Mouse (Mus musculus) limb, embryonic 12.5 days (tissue): ENCODE results near the gene Gm13278. TPM values are rescaled to one million over a fixed set of nuclear protein-coding genes. Genes with fewer than 3 reads are reported as not detected.
"Not testable (repeated sequence)": the region's sequence is repeated elsewhere in the genome, so short reads cannot be mapped to it uniquely, and the experiment has no call there.

Experiments used
- ATAC-seq: fragments of 200-750 bp; cut with Nextera tagmentation; 2 replicates; pipeline ENCODE4 v1.8.0; 2017; ENCODE audit warnings: low read depth, moderate TSS enrichment; ENCODE audit not compliant: insufficient number of reproducible peaks, insufficient read depth, low FRiP score, low TSS enrichment
- H3K27ac ChIP-seq: fragments of 300-500 bp; sonication (generic); 2 replicates; pipeline ENCODE4 v1.5.1; 2016; ENCODE audit warnings: mild to moderate bottlenecking, moderate library complexity
- H3K27me3 ChIP-seq: fragments of 300-500 bp; sonication (generic); 2 replicates; pipeline ENCODE4 v1.6.1; 2016; ENCODE audit warnings: mild to moderate bottlenecking, moderate library complexity
- H3K36me3 ChIP-seq: fragments of 300-500 bp; sonication (generic); 2 replicates; pipeline ENCODE4 v1.6.1; 2016; ENCODE audit warnings: mild to moderate bottlenecking, moderate library complexity
- H3K4me1 ChIP-seq: fragments of 300-500 bp; sonication (generic); replicated peaks from 2 replicates; pipeline ENCODE4 v1.6.1; 2016
- H3K4me2 ChIP-seq: fragments of 300-500 bp; sonication (generic); 2 replicates; pipeline ENCODE4 v1.6.1; 2016; ENCODE audit warnings: mild to moderate bottlenecking, moderate library complexity
- H3K4me3 ChIP-seq: fragments of 300-500 bp; sonication (generic); replicated peaks from 2 replicates; pipeline ENCODE4 v1.5.1; 2016; ENCODE audit warnings: mild to moderate bottlenecking
- H3K9ac ChIP-seq: fragments of 300-500 bp; sonication (generic); replicated peaks from 2 replicates; pipeline ENCODE4 v1.6.1; 2016; ENCODE audit warnings: mild to moderate bottlenecking, moderate library complexity
- H3K9me3 ChIP-seq: fragments of 300-500 bp; sonication (generic); 2 replicates; pipeline ENCODE4 v1.6.1; 2016; ENCODE audit warnings: mild to moderate bottlenecking, moderate library complexity
- WGBS: fragments of 180-500 bp; shearing (Covaris S2); methylation state at CpG from one replicate; pipeline ENCODE4 v1.1.7; 2016; 5-methylcytosine and 5-hydroxymethylcytosine counted together
- polyA plus RNA-seq: library from polyadenylated mRNA; unstranded; fragments of >200 nt; fragmentation: Nextera tagmentation; extraction: Ambion mirVana; gene quantifications from 2 replicates; pipeline ENCODE4 v1.2.1, GENCODE M21; 2016

Gm13278 gene
- polyA plus RNA-seq, 1 experiment from 2014 or later: not detected

DNA sequence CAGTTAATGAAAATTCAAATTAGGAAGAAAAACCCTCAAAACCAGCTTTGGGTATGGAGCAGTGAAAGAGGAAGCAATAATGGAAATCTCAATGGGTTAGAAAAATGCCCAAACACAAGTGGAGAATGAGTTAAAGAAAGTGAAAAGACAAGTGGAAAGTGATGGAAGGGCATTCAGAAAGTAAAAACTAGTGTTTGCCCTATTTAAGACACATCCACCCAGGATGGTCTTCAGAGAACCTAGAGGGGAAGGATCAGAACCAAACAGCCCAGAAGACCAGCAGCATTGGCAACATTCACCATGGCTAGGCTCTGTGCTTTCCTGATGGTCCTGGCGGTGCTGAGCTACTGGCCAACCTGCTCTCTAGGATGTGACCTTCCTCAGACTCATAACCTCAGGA is 43.9 kb downstream of the Gm13278 start, which contains the start of gene Ifna5:
Ifna5 (plus strand) TSS at position 301 of the 400 bp plus-strand sequence.
- not testable (repeated sequence) for H3K4me2 ChIP-seq, H3K27me3 ChIP-seq, H3K4me1 ChIP-seq, H3K4me3 ChIP-seq, H3K27ac ChIP-seq, ATAC-seq, H3K9ac ChIP-seq, H3K36me3 ChIP-seq, H3K9me3 ChIP-seq
- 80% methylated on average over 1 of the region's 1 CpGs for WGBS

DNA sequence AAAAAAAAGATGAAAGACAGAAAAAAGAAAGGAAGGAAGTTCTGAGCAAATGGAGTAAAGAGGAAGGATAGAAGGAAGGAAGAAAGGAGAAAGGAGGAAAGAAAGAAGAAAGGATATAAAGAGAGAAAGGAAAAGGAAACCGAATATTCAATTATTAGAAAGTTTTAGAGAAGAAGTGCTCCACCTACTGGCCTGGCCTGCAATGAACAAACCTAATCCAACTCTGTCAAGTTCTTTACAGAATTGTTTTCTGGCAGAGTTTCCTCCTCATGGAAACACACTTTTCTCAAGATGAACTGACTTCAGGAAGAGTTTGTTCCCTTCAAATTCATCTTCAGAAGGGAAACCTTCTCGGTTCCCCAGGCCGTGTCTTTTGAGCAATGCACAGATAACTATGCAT is 47.5 kb downstream of the Gm13278 start:
- H3K9me3 ChIP-seq: no peaks in the 10 kb centered on the region
- 48% methylated on average over 3 of the region's 3 CpGs for WGBS
- ATAC-seq: no peak

GRCm38 (mm10) chr4:88840058-88840457 is 48.7 kb downstream of the Gm13278 start:
- Histone ChIP-seq H3K36me3 (no peaks in the 10 kb centered on the region), H3K9me3 (no peaks in the 10 kb centered on the region), H3K4me3 (no peak overlapping the region), H3K4me1 (no peaks in the 10 kb centered on the region), H3K9ac (no peak overlapping the region), H3K27me3 (no peaks in the 10 kb centered on the region), H3K27ac (no peak overlapping the region), H3K4me2 (no peak overlapping the region)
- no peak for ATAC-seq
- WGBS: 84% methylated on average over 3 of the region's 3 CpGs

More for the DNA sequence above, 47.5 kb downstream of the Gm13278 start:
- Histone ChIP-seq H3K27ac (no peak overlapping the region), H3K4me2 (no peak overlapping the region), H3K9ac (no peak overlapping the region), H3K4me3 (no peak overlapping the region), H3K27me3 (no peaks in the 10 kb centered on the region), H3K36me3 (no peaks in the 10 kb centered on the region), H3K4me1 (no peaks in the 10 kb centered on the region)

DNA sequence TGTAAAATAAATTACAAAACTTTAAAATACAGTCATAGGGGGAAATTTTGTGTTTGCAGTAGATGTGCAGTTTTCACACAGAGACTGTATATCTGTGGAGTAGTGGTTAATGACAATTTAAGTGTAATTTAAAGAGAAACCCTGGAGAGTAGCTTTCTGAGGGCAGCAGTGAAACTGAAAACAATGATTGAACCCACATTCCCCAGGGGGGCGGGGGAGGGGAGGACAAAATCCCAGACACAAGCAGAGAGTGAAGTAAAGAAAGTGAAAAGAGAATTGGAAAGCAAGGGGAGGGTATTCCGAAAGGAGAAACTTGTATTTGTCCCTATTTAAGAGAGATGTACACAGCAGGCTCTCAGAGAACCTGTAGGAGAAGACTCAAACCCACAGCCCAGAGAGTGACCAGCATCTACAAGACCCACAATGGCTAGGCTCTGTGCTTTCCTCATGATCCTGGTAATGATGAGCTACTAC is 50.1 kb downstream of the Gm13278 start, which contains the start of gene Ifna4:
Ifna4 (plus strand) TSS at position 424 of the 474 bp plus-strand sequence.
- Histone ChIP-seq H3K9ac (no peak within 1 kb of the TSS), H3K36me3 (no peaks in the 10 kb centered on the region)
- ATAC-seq: no peak

More for the DNA sequence above, 50.1 kb downstream of the Gm13278 start, which contains the start of gene Ifna4:
- Histone ChIP-seq H3K9me3 (no peaks in the 10 kb centered on the region), H3K4me1 (no peaks in the 10 kb centered on the region), H3K4me2 (no peak within 1 kb of the TSS), H3K27ac (no peak within 1 kb of the TSS), H3K27me3 (no peaks in the 10 kb centered on the region), H3K4me3 (no peak within 1 kb of the TSS)
- 55% methylated on average over 2 of the region's 2 CpGs for WGBS

Other genes starting within 250 kb of the Gm13278 start
- gene Ifna15, start 233.3 kb upstream of the Gm13278 start, polyA plus RNA-seq: not detected in 2 replicates
- not detected in 2 replicates for gene Ifna14, start 219.8 kb upstream of the Gm13278 start, polyA plus RNA-seq
- not detected in 2 replicates for gene Ifna9, start 199.2 kb upstream of the Gm13278 start, polyA plus RNA-seq
- not detected in 2 replicates for gene Ifna12, start 188.2 kb upstream of the Gm13278 start, polyA plus RNA-seq
- not detected in 2 replicates for gene C87499, start 157.1 kb upstream of the Gm13278 start, polyA plus RNA-seq
- gene Ifna13, start 147.1 kb upstream of the Gm13278 start, polyA plus RNA-seq: not detected in 2 replicates
- not detected in 2 replicates for gene Ifna16, start 114.6 kb upstream of the Gm13278 start, polyA plus RNA-seq
- gene Ifna2, start 107.6 kb upstream of the Gm13278 start, polyA plus RNA-seq: not detected in 2 replicates
- not detected in 2 replicates for gene Ifnab, start 100.2 kb upstream of the Gm13278 start, polyA plus RNA-seq
- 1.4 and 2.8 TPM in 2 replicates for gene Gm26566, start 69.7 kb upstream of the Gm13278 start, polyA plus RNA-seq
- 130 and 140 TPM in 2 replicates for gene Klhl9, start 69.1 kb upstream of the Gm13278 start, polyA plus RNA-seq
- not detected in 2 replicates for gene Gm13271, start 36.7 kb upstream of the Gm13278 start, polyA plus RNA-seq
- gene Gm13283, start 31.4 kb upstream of the Gm13278 start, polyA plus RNA-seq: 0.41 and 0.81 TPM in 2 replicates
- 0.66 and 0.87 TPM in 2 replicates for gene Gm13290, start 17.7 kb upstream of the Gm13278 start, polyA plus RNA-seq
- gene Gm13289, start 14.6 kb upstream of the Gm13278 start, polyA plus RNA-seq: not detected in 2 replicates
- gene Gm13272, start 11.7 kb upstream of the Gm13278 start, polyA plus RNA-seq: 0.40 TPM in 1 of 2 replicates, not detected in the other
- 0.30 and 0.32 TPM in 2 replicates for gene Ifnz, start 9.4 kb upstream of the Gm13278 start, polyA plus RNA-seq
- not detected in 2 replicates for gene Gm13276, start 5.8 kb upstream of the Gm13278 start, polyA plus RNA-seq
- not detected in 2 replicates for gene Gm13277, start 2.9 kb upstream of the Gm13278 start, polyA plus RNA-seq
- gene Gm13275, start 2.9 kb downstream of the Gm13278 start, polyA plus RNA-seq: not detected in 2 replicates
- not detected in 2 replicates for gene Gm13279, start 5.8 kb downstream of the Gm13278 start, polyA plus RNA-seq
- gene Gm13285, start 8.1 kb downstream of the Gm13278 start, polyA plus RNA-seq: 0.18 and 0.88 TPM in 2 replicates
- gene Gm13287, start 11.7 kb downstream of the Gm13278 start, polyA plus RNA-seq: not detected in 2 replicates
- 0.08 and 0.22 TPM in 2 replicates for gene Gm13288, start 14.0 kb downstream of the Gm13278 start, polyA plus RNA-seq
- not detected in 2 replicates for gene Ifna7, start 24.7 kb downstream of the Gm13278 start, polyA plus RNA-seq
- gene Ifna11, start 28.4 kb downstream of the Gm13278 start, polyA plus RNA-seq: not detected in 2 replicates
- not detected in 2 replicates for gene Ifna6, start 35.9 kb downstream of the Gm13278 start, polyA plus RNA-seq
- not detected in 2 replicates for gene Ifna5, start 44.0 kb downstream of the Gm13278 start, polyA plus RNA-seq
- gene Ifna4, start 50.3 kb downstream of the Gm13278 start, polyA plus RNA-seq: not detected in 2 replicates
- not detected in 2 replicates for gene Ifna1, start 58.5 kb downstream of the Gm13278 start, polyA plus RNA-seq
- not detected in 2 replicates for gene Ifne, start 88.7 kb downstream of the Gm13278 start, polyA plus RNA-seq